Mouse (Mus musculus): ENCODE data around the gene Tmem138. TPM values are rescaled to one million over a fixed set of nuclear protein-coding genes. Genes with fewer than 3 reads are reported as not detected.
A peak's percentile ranks its signal among the peaks of the same experiment; 100 is the strongest.

The Tmem138 gene
- polyA plus RNA-seq, 2 experiments: 8.3 to 11.5 TPM

- Histone ChIP-seq H3K4me1 (replicated peaks; ENCODE audit: control insufficient read depth in 2 of 2, insufficient read depth in 2 of 2, low read length in 1 of 2) (peaks cover 3 to 8% of the 10 kb centered on the region in 2 experiments; a peak in 3 of 4 replicates), H3K4me3 (ENCODE audit: insufficient read depth in 1 of 2, low read depth in 2 of 2, low read length in 2 of 2) (no peak overlapping the region), H3K36me3 (replicated peaks; ENCODE audit: control insufficient read depth, insufficient read depth, low read depth) (peaks cover 85% of the 10 kb centered on the region), H3K27ac (peak overlapping the region; percentile 21; the same call in 1 of the 2 replicates), H3K9ac (replicated peaks) (no peak overlapping the region), H3K4me2 (ENCODE audit: low read depth) (peak overlapping the region; percentile 31), H3K9me3 (ENCODE audit: control insufficient read depth, low read length) (no peaks in the 10 kb centered on the region), H3K27me3 (ENCODE audit: control insufficient read depth, insufficient read depth, low read length) (no peaks in the 10 kb centered on the region)
- TF ChIP-seq EP300 (IDR thresholded peaks at IDR 0.05; ENCODE audit: low read depth): no peak
- no peak for TF ChIP-seq CTCF (IDR thresholded peaks at IDR 0.05; ENCODE audit: low read depth)
- ATAC-seq (ENCODE audit: insufficient read depth) (peak; percentile 82), DNase-seq (ENCODE audit: low read depth in 3 of 3, low spot score in 3 of 3) (peak; percentile 40 to 45 (median 42))
- WGBS (ENCODE audit: insufficient replicate concordance): 27% methylated on average over 5 of the region's 5 CpGs
Observed at GRCm38 (mm10) chr19:10539454-10539853, 37.7 kb downstream of the Tmem138 start.

- WGBS (ENCODE audit: insufficient replicate concordance): 93% methylated on average over 1 of the region's 1 CpGs
- peak; percentile 48 for TF ChIP-seq CTCF (IDR thresholded peaks at IDR 0.05; ENCODE audit: low read depth)
- no peak for TF ChIP-seq EP300 (IDR thresholded peaks at IDR 0.05; ENCODE audit: low read depth)
- Histone ChIP-seq H3K36me3 (replicated peaks; ENCODE audit: control insufficient read depth, insufficient read depth, low read depth) (peaks cover 56% of the 10 kb centered on the region), H3K4me2 (ENCODE audit: low read depth) (no peak overlapping the region), H3K27ac (no peak overlapping the region), H3K27me3 (ENCODE audit: control insufficient read depth, insufficient read depth, low read length) (no peaks in the 10 kb centered on the region), H3K4me1 (replicated peaks; ENCODE audit: control insufficient read depth in 2 of 2, insufficient read depth in 2 of 2, low read length in 1 of 2) (peaks cover 8 to 10% of the 10 kb centered on the region in 2 experiments), H3K9ac (replicated peaks) (no peak overlapping the region), H3K4me3 (ENCODE audit: insufficient read depth in 1 of 2, low read depth in 2 of 2, low read length in 2 of 2) (no peak overlapping the region), H3K9me3 (ENCODE audit: control insufficient read depth, low read length) (no peaks in the 10 kb centered on the region)
- DNase-seq (ENCODE audit: low read depth in 3 of 3, low spot score in 3 of 3) (no peak), ATAC-seq (ENCODE audit: insufficient read depth) (no peak)
Observed at GRCm38 (mm10) chr19:10530082-10530481, 47.1 kb downstream of the Tmem138 start.

- Histone ChIP-seq H3K27ac (peak within 1 kb of the TSS; percentile 93), H3K27me3 (ENCODE audit: control insufficient read depth, insufficient read depth, low read length) (no peaks in the 10 kb centered on the region), H3K9ac (replicated peaks) (peak within 1 kb of the TSS; percentile 99), H3K9me3 (ENCODE audit: control insufficient read depth, low read length) (no peaks in the 10 kb centered on the region), H3K4me2 (ENCODE audit: low read depth) (peak within 1 kb of the TSS; percentile 87), H3K36me3 (replicated peaks; ENCODE audit: control insufficient read depth, insufficient read depth, low read depth) (peaks cover 22% of the 10 kb centered on the region), H3K4me3 (ENCODE audit: insufficient read depth in 1 of 2, low read depth in 2 of 2, low read length in 2 of 2) (peak within 1 kb of the TSS; percentile 96 to 98), H3K4me1 (replicated peaks; ENCODE audit: control insufficient read depth in 2 of 2, insufficient read depth in 2 of 2, low read length in 1 of 2) (peaks cover 27 to 29% of the 10 kb centered on the region in 2 experiments)
- ATAC-seq (ENCODE audit: insufficient read depth) (no peak), DNase-seq (ENCODE audit: low read depth in 3 of 3, low spot score in 3 of 3) (peak; percentile 42 to 57 (median 50))
- WGBS (ENCODE audit: insufficient replicate concordance): under 1% methylated on average over 11 of the region's 11 CpGs
- TF ChIP-seq CTCF (IDR thresholded peaks at IDR 0.05; ENCODE audit: low read depth): peak; percentile 51
- 0 out of 2 replicates have a peak, but pooled peaks have one; percentile 4 for TF ChIP-seq EP300 (IDR thresholded peaks at IDR 0.05; ENCODE audit: low read depth)
Observed at GRCm38 (mm10) chr19:10525910-10526309, 51.3 kb downstream of the Tmem138 start, which contains the start of gene Sdhaf2. TSS of gene Sdhaf2 (minus strand) at chr19:10526142.

- Histone ChIP-seq H3K4me1 (replicated peaks; ENCODE audit: control insufficient read depth in 2 of 2, insufficient read depth in 2 of 2, low read length in 1 of 2) (peaks cover 28 to 29% of the 10 kb centered on the region in 2 experiments), H3K4me2 (ENCODE audit: low read depth) (peak within 1 kb of the TSS; percentile 87), H3K4me3 (ENCODE audit: insufficient read depth in 1 of 2, low read depth in 2 of 2, low read length in 2 of 2) (peak within 1 kb of the TSS; percentile 96 to 98), H3K9ac (replicated peaks) (peak within 1 kb of the TSS; percentile 99), H3K36me3 (replicated peaks; ENCODE audit: control insufficient read depth, insufficient read depth, low read depth) (peaks cover 16% of the 10 kb centered on the region), H3K9me3 (ENCODE audit: control insufficient read depth, low read length) (no peaks in the 10 kb centered on the region), H3K27me3 (ENCODE audit: control insufficient read depth, insufficient read depth, low read length) (no peaks in the 10 kb centered on the region), H3K27ac (peak within 1 kb of the TSS; percentile 93)
- DNase-seq (ENCODE audit: low read depth in 3 of 3, low spot score in 3 of 3) (peak; percentile 85 to 87 (median 87)), ATAC-seq (ENCODE audit: insufficient read depth) (peak; percentile 91)
- no peak for TF ChIP-seq EP300 (IDR thresholded peaks at IDR 0.05; ENCODE audit: low read depth)
- no peak for TF ChIP-seq CTCF (IDR thresholded peaks at IDR 0.05; ENCODE audit: low read depth)
- under 1% methylated on average over 86 of the region's 93 CpGs for WGBS (ENCODE audit: insufficient replicate concordance)
Observed at GRCm38 (mm10) chr19:10525106-10525901, 51.9 kb downstream of the Tmem138 start, which contains the start of gene Cpsf7. TSS of gene Cpsf7 (plus strand) at chr19:10525266.

- H3K9me3 ChIP-seq (ENCODE audit: control insufficient read depth, low read length): no peaks in the 10 kb centered on the region
- peak overlapping the region; percentile 93 for H3K27ac ChIP-seq
- peak overlapping the region; percentile 96 to 98 for H3K4me3 ChIP-seq (ENCODE audit: insufficient read depth in 1 of 2, low read depth in 2 of 2, low read length in 2 of 2)
- DNase-seq (ENCODE audit: low read depth in 3 of 3, low spot score in 3 of 3): peak in 1 of 3 experiments; percentile 26
- no peaks in the 10 kb centered on the region for H3K27me3 ChIP-seq (ENCODE audit: control insufficient read depth, insufficient read depth, low read length)
- no peak for TF ChIP-seq EP300 (IDR thresholded peaks at IDR 0.05; ENCODE audit: low read depth)
- no peak for TF ChIP-seq CTCF (IDR thresholded peaks at IDR 0.05; ENCODE audit: low read depth)
- peaks cover 28 to 29% of the 10 kb centered on the region in 2 experiments for H3K4me1 ChIP-seq (replicated peaks; ENCODE audit: control insufficient read depth in 2 of 2, insufficient read depth in 2 of 2, low read length in 1 of 2)
- peaks cover 12% of the 10 kb centered on the region for H3K36me3 ChIP-seq (replicated peaks; ENCODE audit: control insufficient read depth, insufficient read depth, low read depth)
- ATAC-seq (ENCODE audit: insufficient read depth): no peak
- H3K4me2 ChIP-seq (ENCODE audit: low read depth): peak overlapping the region; percentile 87
- peak overlapping the region; percentile 99 for H3K9ac ChIP-seq (replicated peaks)
- under 1% methylated on average over 19 of the region's 19 CpGs for WGBS (ENCODE audit: insufficient replicate concordance)
Observed at GRCm38 (mm10) chr19:10524784-10525105, 52.4 kb downstream of the Tmem138 start.

All from liver, embryonic 14.5 days (tissue).